Mouse (Mus musculus) left cerebral cortex, postnatal 4 days (tissue): ENCODE measurements around the gene Gm10644. TPM values are rescaled to one million over a fixed set of nuclear protein-coding genes. Genes with fewer than 3 reads are reported as not detected.

Source experiments
- DNase-seq: peaks from one replicate; pipeline ENCODE4 v3.0.0-alpha.2; 2022
- intact Hi-C: fragments of 180-260 bp; cut with DNase I; formaldehyde crosslinking; loops from one replicate; pipeline ENCODE4 v1.15.1; 2025
- total RNA-seq, 2 experiments: library from RNA; stranded (reverse); gene quantifications; 2 replicates each; pipeline ENCODE4 v1.2.3; 2021

Gm10644 gene
- total RNA-seq, 2 experiments from 2014 or later = 0.20 to 0.26 TPM

GRCm38 (mm10) chr8:83938330-83938729 lies 16.7 kb downstream of the Gm10644 start:
- DNase-seq = no peak
- intact Hi-C loops = no loop called here

GRCm38 (mm10) chr8:83937645-83938044 lies 17.4 kb downstream of the Gm10644 start:
- intact Hi-C loops = no loop called here
- DNase-seq = no peak

GRCm38 (mm10) chr8:83935435-83935834 lies 19.6 kb downstream of the Gm10644 start:
- intact Hi-C loops = no loop called here

GRCm38 (mm10) chr8:83934994-83935393 lies 20.0 kb downstream of the Gm10644 start:
- DNase-seq = no peak
- intact Hi-C loops = no loop called here

More at GRCm38 (mm10) chr8:83935435-83935834, 19.6 kb downstream of the Gm10644 start:
- no peak for DNase-seq

GRCm38 (mm10) chr8:83934222-83934621 lies 20.8 kb downstream of the Gm10644 start:
- intact Hi-C loops = no loop called here
- DNase-seq = no peak

- intact Hi-C loops = loop anchor here (10.0 kb wide), 1 partner anchor 201 kb away; no protein-coding TSS in a partner anchor
- DNase-seq = no peak
Observed at GRCm38 (mm10) chr8:83926266-83926665, 28.7 kb downstream of the Gm10644 start.

GRCm38 (mm10) chr8:83924585-83924984 lies 30.4 kb downstream of the Gm10644 start:
- intact Hi-C loops = loop anchor here (10.0 kb wide), 1 partner anchor 200 kb away; no protein-coding TSS in a partner anchor

GRCm38 (mm10) chr8:83922727-83923126 lies 32.3 kb downstream of the Gm10644 start:
- intact Hi-C loops = loop anchor here (10.0 kb wide), 1 partner anchor 198 kb away; no protein-coding TSS in a partner anchor

More at GRCm38 (mm10) chr8:83924585-83924984, 30.4 kb downstream of the Gm10644 start:
- DNase-seq = no peak

GRCm38 (mm10) chr8:83921558-83921957 lies 33.4 kb downstream of the Gm10644 start:
- DNase-seq = peak; percentile 84
- intact Hi-C loops = loop anchor here (10.0 kb wide), 1 partner anchor 197 kb away; no protein-coding TSS in a partner anchor

More at GRCm38 (mm10) chr8:83922727-83923126, 32.3 kb downstream of the Gm10644 start:
- DNase-seq = no peak

- intact Hi-C loops = no loop called here
- DNase-seq = no peak
Observed at GRCm38 (mm10) chr8:83917566-83917965, 37.4 kb downstream of the Gm10644 start.

GRCm38 (mm10) chr8:83916015-83916414 lies 39.0 kb downstream of the Gm10644 start:
- intact Hi-C loops = no loop called here
- no peak for DNase-seq

- DNase-seq = no peak
- intact Hi-C loops = no loop called here
Observed at GRCm38 (mm10) chr8:83914860-83915259, 40.1 kb downstream of the Gm10644 start.

- DNase-seq = no peak
- intact Hi-C loops = no loop called here
Observed at GRCm38 (mm10) chr8:83914232-83914631, 40.8 kb downstream of the Gm10644 start.

- no peak for DNase-seq
- intact Hi-C loops = no loop called here
Observed at GRCm38 (mm10) chr8:83911809-83912731, 42.9 kb downstream of the Gm10644 start.

- no peak for DNase-seq
Observed at GRCm38 (mm10) chr8:83909311-83909710, 45.7 kb downstream of the Gm10644 start.

GRCm38 (mm10) chr8:83908583-83908982 lies 46.4 kb downstream of the Gm10644 start:
- no peak for DNase-seq
- intact Hi-C loops = no loop called here

More at GRCm38 (mm10) chr8:83909311-83909710, 45.7 kb downstream of the Gm10644 start:
- intact Hi-C loops = no loop called here

GRCm38 (mm10) chr8:83902961-83903666 lies 51.9 kb downstream of the Gm10644 start:
- DNase-seq = peak; percentile 40
- intact Hi-C loops = no loop called here

- peak; percentile 31 for DNase-seq
- intact Hi-C loops = no loop called here
Observed at GRCm38 (mm10) chr8:83901566-83902485, 53.2 kb downstream of the Gm10644 start.

- intact Hi-C loops = no loop called here
Observed at GRCm38 (mm10) chr8:83900957-83901270, 54.1 kb downstream of the Gm10644 start.

GRCm38 (mm10) chr8:83900266-83900956 lies 54.6 kb downstream of the Gm10644 start:
- intact Hi-C loops = no loop called here
- DNase-seq = peak; percentile 51

More at GRCm38 (mm10) chr8:83900957-83901270, 54.1 kb downstream of the Gm10644 start:
- peak; percentile 49 for DNase-seq
